Mouse (Mus musculus): Measurements from ENCODE around the gene Cdk2ap2. TPM values are rescaled to one million over a fixed set of nuclear protein-coding genes. Genes with fewer than 3 reads are reported as not detected.
A peak's percentile ranks its signal among the peaks of the same experiment; 100 is the strongest.

Cdk2ap2 gene
- polyA plus RNA-seq, 1 experiment from 2014 or later: 84.3 TPM

DNA sequence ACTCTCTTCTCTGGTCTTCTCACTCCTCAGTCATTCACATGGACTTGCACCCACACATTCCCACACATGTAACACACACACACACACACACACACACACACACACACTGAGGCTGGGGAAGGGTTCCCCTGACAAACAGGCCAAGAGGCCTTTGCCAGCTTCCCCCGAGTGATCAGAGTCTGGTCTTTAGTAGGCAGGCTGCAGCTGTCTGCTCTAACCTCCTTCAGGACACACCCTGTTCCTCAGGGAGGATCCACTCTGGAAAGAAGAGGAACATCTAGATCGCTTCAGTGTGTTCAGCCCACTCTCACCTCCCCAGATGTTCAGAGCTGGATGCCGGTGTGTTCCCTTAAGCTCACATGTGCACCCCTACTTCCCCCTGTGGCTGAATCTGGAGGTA, 2.6 kb upstream of the Cdk2ap2 start:
- Histone ChIP-seq H3K27ac (ENCODE audit: low read depth, low read length) (no peak overlapping the region), H3K9me3 (ENCODE audit: control insufficient read depth, low read length) (no peaks in the 10 kb centered on the region), H3K4me3 (ENCODE audit: low read depth, low read length) (no peak overlapping the region), H3K27me3 (ENCODE audit: control insufficient read depth, insufficient read depth, low read length) (0 out of 2 replicates have a peak, but pooled peaks cover 2% of the 10 kb centered on the region), H3K4me1 (replicated peaks; ENCODE audit: control insufficient read depth, insufficient read depth, low read length) (peaks cover 3% of the 10 kb centered on the region; the same call in 1 of the 2 replicates), H3K4me2 (replicated peaks; ENCODE audit: low read depth, low read length) (no peak overlapping the region), H3K36me3 (ENCODE audit: control insufficient read depth, insufficient read depth, low read length) (no peaks in the 10 kb centered on the region), H3K9ac (ENCODE audit: low read depth, low read length) (no peak overlapping the region)
- DNase-seq (ENCODE audit: low spot score): no peak
- no peak for ATAC-seq (ENCODE audit: low FRiP score)
- WGBS: 90% methylated on average over 3 of the region's 3 CpGs

DNA sequence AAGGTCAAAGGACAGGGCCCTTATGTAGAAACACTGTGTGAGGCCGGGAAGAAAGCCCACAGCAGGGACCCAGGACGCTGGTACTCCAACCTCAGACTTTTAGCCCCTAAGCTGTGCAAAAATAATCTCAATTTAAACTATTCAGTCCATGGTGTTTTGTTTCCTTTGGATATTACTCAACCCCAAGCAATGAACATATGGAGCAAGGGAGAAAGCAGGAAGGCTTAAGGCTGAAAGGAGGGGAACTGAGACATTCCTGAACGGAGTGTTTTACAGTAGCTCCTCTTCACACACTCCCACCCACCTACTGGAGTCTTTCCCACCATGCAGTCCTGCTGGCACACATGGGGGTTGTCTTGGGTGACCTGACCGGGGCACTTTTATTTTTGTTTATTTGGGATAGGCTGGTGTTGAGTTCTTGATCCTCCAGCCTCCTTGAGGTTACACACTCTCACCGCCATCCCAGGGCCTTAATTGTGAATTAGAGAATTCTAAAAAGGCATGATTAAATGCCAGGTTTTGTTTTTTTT, 2.1 kb upstream of the Cdk2ap2 start:
- WGBS: 74% methylated on average over 5 of the region's 5 CpGs
- ATAC-seq (ENCODE audit: low FRiP score) (no peak), DNase-seq (ENCODE audit: low spot score) (no peak)
- Histone ChIP-seq H3K4me3 (ENCODE audit: low read depth, low read length) (no peak overlapping the region), H3K36me3 (ENCODE audit: control insufficient read depth, insufficient read depth, low read length) (no peaks in the 10 kb centered on the region), H3K27ac (ENCODE audit: low read depth, low read length) (no peak overlapping the region), H3K9ac (ENCODE audit: low read depth, low read length) (no peak overlapping the region), H3K4me2 (replicated peaks; ENCODE audit: low read depth, low read length) (no peak overlapping the region), H3K4me1 (replicated peaks; ENCODE audit: control insufficient read depth, insufficient read depth, low read length) (peaks cover 5% of the 10 kb centered on the region), H3K9me3 (ENCODE audit: control insufficient read depth, low read length) (no peaks in the 10 kb centered on the region), H3K27me3 (ENCODE audit: control insufficient read depth, insufficient read depth, low read length) (peaks cover 2% of the 10 kb centered on the region; the same call in 1 of the 2 replicates)

DNA sequence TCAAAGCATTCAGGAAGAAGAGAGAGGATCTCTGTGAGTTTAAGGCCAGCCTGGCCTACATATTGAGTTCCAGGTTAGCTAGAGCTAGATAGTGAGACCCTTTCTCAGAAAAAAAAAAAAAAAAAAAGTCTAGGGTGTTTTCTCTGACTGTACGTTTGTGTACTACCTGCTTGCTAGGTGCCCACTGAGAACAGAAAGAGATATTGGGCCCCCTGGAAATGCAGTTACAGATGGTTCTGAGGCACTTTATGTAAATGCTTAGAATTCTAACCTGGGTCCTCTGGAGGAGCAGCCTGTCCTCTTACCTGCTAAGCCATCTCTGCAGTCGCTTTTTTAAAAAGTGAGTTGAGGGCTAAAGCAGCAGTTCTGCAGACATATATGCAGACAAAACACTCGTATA, 1.2 kb upstream of the Cdk2ap2 start:
- no peak for DNase-seq (ENCODE audit: low spot score)
- H3K27ac ChIP-seq (ENCODE audit: low read depth, low read length): no peak overlapping the region
- WGBS: 73% methylated on average over 3 of the region's 3 CpGs
- peaks cover 8% of the 10 kb centered on the region for H3K27me3 ChIP-seq (ENCODE audit: control insufficient read depth, insufficient read depth, low read length)
- H3K9ac ChIP-seq (ENCODE audit: low read depth, low read length): no peak overlapping the region
- no peak overlapping the region for H3K4me2 ChIP-seq (replicated peaks; ENCODE audit: low read depth, low read length)
- ATAC-seq (ENCODE audit: low FRiP score): no peak
- H3K36me3 ChIP-seq (ENCODE audit: control insufficient read depth, insufficient read depth, low read length): no peaks in the 10 kb centered on the region
- H3K4me3 ChIP-seq (ENCODE audit: low read depth, low read length): no peak overlapping the region
- no peaks in the 10 kb centered on the region for H3K9me3 ChIP-seq (ENCODE audit: control insufficient read depth, low read length)
- H3K4me1 ChIP-seq (replicated peaks; ENCODE audit: control insufficient read depth, insufficient read depth, low read length): peaks cover 9% of the 10 kb centered on the region

DNA sequence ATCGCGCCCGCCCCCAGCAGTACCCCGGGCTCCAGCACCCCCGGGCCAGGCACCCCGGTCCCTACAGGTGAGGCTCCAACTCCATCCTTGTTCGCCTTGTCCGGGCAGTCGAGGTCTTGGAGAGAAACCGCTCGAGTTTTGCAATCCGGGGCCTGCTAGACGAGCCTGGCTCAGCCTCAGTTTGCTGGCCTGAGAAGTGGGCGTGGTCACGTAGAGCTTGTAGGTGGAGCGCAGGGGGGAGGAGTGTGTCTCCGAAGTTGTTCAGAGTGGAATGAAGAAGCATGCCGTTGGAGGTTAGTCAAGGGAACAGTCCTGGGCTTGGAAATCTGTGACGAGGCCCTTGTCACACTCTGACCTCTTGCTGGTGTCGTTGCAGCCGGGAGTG, 451 bp downstream of the Cdk2ap2 start:
- peak overlapping the region; percentile 57 for H3K4me3 ChIP-seq (ENCODE audit: low read depth, low read length)

DNA sequence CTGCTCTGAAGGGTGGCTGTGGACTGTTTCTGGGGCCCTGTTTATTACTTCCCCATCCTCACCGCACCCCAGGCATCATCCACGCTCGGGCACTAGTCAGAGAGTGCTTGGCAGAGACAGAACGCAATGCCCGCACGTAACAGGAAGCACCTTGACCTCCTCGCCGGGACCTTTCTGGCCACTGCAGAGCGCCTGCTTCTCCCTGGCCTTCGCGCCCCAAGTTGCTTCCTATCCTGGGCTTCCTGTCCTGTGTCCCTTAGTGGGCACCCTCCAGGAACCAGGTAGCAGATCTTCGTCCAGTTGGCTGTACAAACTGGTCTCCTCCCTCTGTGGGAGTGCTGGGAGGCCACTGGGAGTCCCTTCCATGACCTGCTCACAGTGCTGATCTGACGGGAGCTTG, 1.4 kb downstream of the Cdk2ap2 start:
- Histone ChIP-seq H3K4me2 (replicated peaks; ENCODE audit: low read depth, low read length) (no peak overlapping the region), H3K27ac (ENCODE audit: low read depth, low read length) (no peak overlapping the region), H3K36me3 (ENCODE audit: control insufficient read depth, insufficient read depth, low read length) (no peaks in the 10 kb centered on the region), H3K27me3 (ENCODE audit: control insufficient read depth, insufficient read depth, low read length) (peaks cover 23% of the 10 kb centered on the region), H3K4me1 (replicated peaks; ENCODE audit: control insufficient read depth, insufficient read depth, low read length) (peaks cover 14% of the 10 kb centered on the region), H3K4me3 (ENCODE audit: low read depth, low read length) (no peak overlapping the region), H3K9me3 (ENCODE audit: control insufficient read depth, low read length) (no peaks in the 10 kb centered on the region), H3K9ac (ENCODE audit: low read depth, low read length) (no peak overlapping the region)
- DNase-seq (ENCODE audit: low spot score) (no peak), ATAC-seq (ENCODE audit: low FRiP score) (no peak)
- 89% methylated on average over 13 of the region's 13 CpGs for WGBS

More for the DNA sequence above, 451 bp downstream of the Cdk2ap2 start:
- H3K27ac ChIP-seq (ENCODE audit: low read depth, low read length): 0 out of 2 replicates have a peak overlapping the region, but pooled peaks have one; percentile 17
- H3K4me1 ChIP-seq (replicated peaks; ENCODE audit: control insufficient read depth, insufficient read depth, low read length): peaks cover 14% of the 10 kb centered on the region
- 1% methylated on average over 21 of the region's 21 CpGs for WGBS
- H3K36me3 ChIP-seq (ENCODE audit: control insufficient read depth, insufficient read depth, low read length): no peaks in the 10 kb centered on the region
- H3K27me3 ChIP-seq (ENCODE audit: control insufficient read depth, insufficient read depth, low read length): peaks cover 21% of the 10 kb centered on the region
- ATAC-seq (ENCODE audit: low FRiP score) (no peak), DNase-seq (ENCODE audit: low spot score) (no peak)
- H3K4me2 ChIP-seq (replicated peaks; ENCODE audit: low read depth, low read length): peak overlapping the region; percentile 61
- H3K9ac ChIP-seq (ENCODE audit: low read depth, low read length): peak overlapping the region; percentile 35
- H3K9me3 ChIP-seq (ENCODE audit: control insufficient read depth, low read length): no peaks in the 10 kb centered on the region

DNA sequence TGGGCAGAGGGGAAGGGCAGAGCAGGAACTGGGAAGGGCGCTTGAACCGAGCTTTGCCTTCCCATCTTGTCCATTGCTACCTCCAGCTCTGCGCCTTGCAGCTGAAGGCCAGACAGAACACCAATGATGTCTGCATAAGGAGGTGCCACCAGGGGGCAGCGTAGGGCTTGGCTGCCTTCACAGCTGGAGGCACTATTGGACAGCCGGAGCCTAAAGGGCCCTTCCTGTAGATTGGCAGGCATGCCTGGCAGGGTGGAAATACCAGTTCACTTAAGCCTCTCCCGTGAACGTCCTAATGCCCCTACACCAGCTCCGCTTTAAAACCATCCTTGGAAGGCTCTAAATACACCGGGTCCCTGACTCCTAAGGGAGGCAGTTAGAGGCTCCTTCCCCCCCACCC, 2.1 kb downstream of the Cdk2ap2 start:
- WGBS: 19% methylated on average over 9 of the region's 9 CpGs
- Histone ChIP-seq H3K4me1 (replicated peaks; ENCODE audit: control insufficient read depth, insufficient read depth, low read length) (peaks cover 14% of the 10 kb centered on the region), H3K4me3 (ENCODE audit: low read depth, low read length) (no peak overlapping the region), H3K4me2 (replicated peaks; ENCODE audit: low read depth, low read length) (0 out of 2 replicates have a peak overlapping the region, but pooled peaks have one; percentile 11), H3K27ac (ENCODE audit: low read depth, low read length) (no peak overlapping the region), H3K27me3 (ENCODE audit: control insufficient read depth, insufficient read depth, low read length) (peaks cover 23% of the 10 kb centered on the region), H3K9me3 (ENCODE audit: control insufficient read depth, low read length) (no peaks in the 10 kb centered on the region), H3K36me3 (ENCODE audit: control insufficient read depth, insufficient read depth, low read length) (no peaks in the 10 kb centered on the region), H3K9ac (ENCODE audit: low read depth, low read length) (no peak overlapping the region)
- ATAC-seq (ENCODE audit: low FRiP score): no peak
- peak; percentile 93 for DNase-seq (ENCODE audit: low spot score)

DNA sequence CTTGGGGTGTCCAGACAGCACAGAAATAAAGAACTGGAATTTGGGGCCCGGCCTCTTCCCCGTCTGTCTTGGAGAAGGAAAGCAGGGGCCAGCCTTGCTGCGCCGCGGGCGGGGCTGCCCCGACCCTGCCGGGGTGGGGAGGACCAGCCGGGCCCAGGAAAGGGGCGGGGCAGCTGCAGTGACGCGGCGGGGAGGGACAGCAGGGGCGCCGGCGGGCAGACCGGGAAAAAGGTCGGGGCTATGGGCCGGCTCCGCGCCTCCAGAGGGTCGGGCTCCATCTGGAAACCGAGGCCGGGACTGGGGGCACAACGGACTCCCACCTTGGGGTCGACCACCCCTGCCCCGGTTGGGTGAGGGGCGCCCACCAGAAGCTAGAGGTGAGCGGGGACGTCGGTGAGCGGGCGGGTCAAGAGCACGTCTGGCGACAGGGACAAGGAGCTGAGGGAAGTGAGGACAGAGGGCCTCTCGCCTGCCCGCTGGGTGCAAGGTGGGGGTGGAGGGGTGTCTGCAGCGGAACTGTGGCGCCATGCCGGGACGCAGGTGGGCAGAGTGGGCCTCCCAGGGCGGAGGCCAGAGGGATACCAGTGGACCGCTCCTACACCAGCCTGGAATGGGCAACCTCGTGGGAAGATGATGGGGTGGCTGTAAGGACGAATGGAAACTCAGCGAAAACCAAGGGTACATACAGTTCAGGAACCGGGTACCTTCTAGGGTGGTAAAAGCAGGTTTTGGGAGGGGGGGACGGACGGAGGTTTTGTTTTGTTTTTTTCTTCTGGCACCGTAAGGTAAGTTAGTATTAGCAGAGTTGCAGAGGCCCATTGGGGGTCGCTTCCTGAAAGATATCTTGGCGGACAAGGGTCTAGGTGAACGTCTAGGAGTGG, 3.1 kb downstream of the Cdk2ap2 start, which contains the start of gene Pitpnm1:
Gene Pitpnm1 (plus strand): TSS at position 162 of the 881 bp plus-strand sequence.
- H3K27ac ChIP-seq (ENCODE audit: low read depth, low read length): no peak within 1 kb of the TSS
- WGBS: 1% methylated on average over 53 of the region's 53 CpGs
- no peak for ATAC-seq (ENCODE audit: low FRiP score)

DNA sequence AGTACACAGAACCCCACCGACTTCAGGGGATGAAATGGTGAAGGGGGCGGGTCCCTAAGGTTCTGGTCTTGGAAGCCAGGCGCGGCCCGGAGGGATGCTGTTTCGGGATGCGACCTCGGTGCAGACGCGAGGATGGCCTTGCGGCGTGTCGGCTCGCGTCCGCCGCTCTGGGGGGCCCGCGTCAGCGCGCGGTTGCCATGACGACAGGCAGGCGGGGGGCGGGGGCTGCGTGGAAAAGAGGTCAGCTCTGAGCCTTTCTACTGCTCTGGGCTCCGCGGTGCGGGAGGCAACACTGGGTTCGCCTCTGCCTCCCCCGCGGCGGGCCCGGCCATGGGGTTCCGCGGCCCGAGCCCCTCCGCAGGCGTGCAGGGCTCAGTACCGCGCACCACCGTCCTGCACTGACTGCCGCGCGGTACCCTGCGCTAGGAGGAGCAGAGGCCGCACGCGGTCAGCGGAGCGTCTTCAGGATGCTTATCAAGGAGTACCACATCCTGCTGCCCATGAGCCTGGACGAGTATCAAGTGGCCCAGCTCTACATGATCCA, 3.8 kb downstream of the Cdk2ap2 start:
- Histone ChIP-seq H3K27ac (ENCODE audit: low read depth, low read length) (no peak overlapping the region), H3K9me3 (ENCODE audit: control insufficient read depth, low read length) (no peaks in the 10 kb centered on the region), H3K4me3 (ENCODE audit: low read depth, low read length) (peak overlapping the region; percentile 46), H3K4me1 (replicated peaks; ENCODE audit: control insufficient read depth, insufficient read depth, low read length) (peaks cover 14% of the 10 kb centered on the region), H3K4me2 (replicated peaks; ENCODE audit: low read depth, low read length) (peak overlapping the region; percentile 89), H3K36me3 (ENCODE audit: control insufficient read depth, insufficient read depth, low read length) (no peaks in the 10 kb centered on the region), H3K27me3 (ENCODE audit: control insufficient read depth, insufficient read depth, low read length) (peaks cover 23% of the 10 kb centered on the region), H3K9ac (ENCODE audit: low read depth, low read length) (peak overlapping the region; percentile 48; the same call in 1 of the 2 replicates)
- DNase-seq (ENCODE audit: low spot score) (peak; percentile 70), ATAC-seq (ENCODE audit: low FRiP score) (peak; percentile 8; the same call in 1 of the 2 replicates)
- under 1% methylated on average over 52 of the region's 52 CpGs for WGBS

More for the DNA sequence above, 3.1 kb downstream of the Cdk2ap2 start, which contains the start of gene Pitpnm1:
- peaks cover 23% of the 10 kb centered on the region for H3K27me3 ChIP-seq (ENCODE audit: control insufficient read depth, insufficient read depth, low read length)
- peak; percentile 59 for DNase-seq (ENCODE audit: low spot score)
- no peaks in the 10 kb centered on the region for H3K9me3 ChIP-seq (ENCODE audit: control insufficient read depth, low read length)
- peak within 1 kb of the TSS; percentile 89 for H3K4me2 ChIP-seq (replicated peaks; ENCODE audit: low read depth, low read length)
- no peaks in the 10 kb centered on the region for H3K36me3 ChIP-seq (ENCODE audit: control insufficient read depth, insufficient read depth, low read length)
- H3K4me3 ChIP-seq (ENCODE audit: low read depth, low read length): peak within 1 kb of the TSS; percentile 46
- peaks cover 14% of the 10 kb centered on the region for H3K4me1 ChIP-seq (replicated peaks; ENCODE audit: control insufficient read depth, insufficient read depth, low read length)
- H3K9ac ChIP-seq (ENCODE audit: low read depth, low read length): peak within 1 kb of the TSS; percentile 48
